Mouse (Mus musculus): ENCODE results near the gene Timp2.

GRCm38 (mm10) chr11:118333431-118333830 is 22.1 kb downstream of the Timp2 start:
- TF ChIP-seq CTCF (IDR thresholded peaks at IDR 0.05; ENCODE audit: borderline replicate concordance, insufficient read depth, low read length) (no peak), POLR2A (IDR thresholded peaks at IDR 0.05; ENCODE audit: low read depth, low read length) (no peak)

Data from embryonic fibroblast, embryonic 13.5 days (primary cell).